Mouse (Mus musculus) B cell, adult (primary cell): ENCODE data around the gene Ano7. TPM values are rescaled to one million over a fixed set of nuclear protein-coding genes. Genes with fewer than 3 reads are reported as not detected.

Source experiments
- total RNA-seq: library from RNA; stranded (reverse); gene quantifications from 4 replicates; pipeline ENCODE4 v1.2.4, GENCODE M21; 2023; ENCODE audit not compliant: inconsistent age

The Ano7 gene
- total RNA-seq = 0.26 to 1.3 TPM (median 0.60 TPM) in 4 replicates

GRCm38 (mm10) chr1:93373665-93374064 lies at the start of gene Ano7:
Gene Ano7 (plus strand): TSS chr1:93373930.

GRCm38 (mm10) chr1:93342648-93343503 lies 30.9 kb upstream of the Ano7 start, which contains the start of the genes Ppp1r7 and Pask:
Gene Ppp1r7 (plus strand): TSS chr1:93342854.
Gene Pask (minus strand): TSS chr1:93343482.

Other genes with a start within 250 kb of the Ano7 start
- not detected in 4 replicates for gene Agxt, start 238.7 kb upstream of the Ano7 start, total RNA-seq
- not detected in 4 replicates for gene 2310007B03Rik, start 213.0 kb upstream of the Ano7 start, total RNA-seq
- gene Crocc2, start 205.2 kb upstream of the Ano7 start, total RNA-seq = not detected in 4 replicates
- gene Sned1, start 138.1 kb upstream of the Ano7 start, total RNA-seq = 0.66 to 1.8 TPM (median 0.94 TPM) in 4 replicates
- 14.6 to 23.0 TPM (median 18.2 TPM) in 4 replicates for gene Mterf4, start 68.0 kb upstream of the Ano7 start, total RNA-seq
- gene Ppp1r7, start 31.1 kb upstream of the Ano7 start, total RNA-seq = 20.6 to 30.1 TPM (median 25.2 TPM) in 4 replicates
- 2.0 to 4.5 TPM (median 2.9 TPM) in 4 replicates for gene Pask, start 30.4 kb upstream of the Ano7 start, total RNA-seq
- 123 to 144 TPM (median 138 TPM) in 4 replicates for gene Hdlbp, start 104.9 kb downstream of the Ano7 start, total RNA-seq
- gene Farp2, start 138.1 kb downstream of the Ano7 start, total RNA-seq = 3.8 to 4.9 TPM (median 4.5 TPM) in 4 replicates